ENCODE assay signal across 10 mouse cellular contexts in the genomic region with DNA sequence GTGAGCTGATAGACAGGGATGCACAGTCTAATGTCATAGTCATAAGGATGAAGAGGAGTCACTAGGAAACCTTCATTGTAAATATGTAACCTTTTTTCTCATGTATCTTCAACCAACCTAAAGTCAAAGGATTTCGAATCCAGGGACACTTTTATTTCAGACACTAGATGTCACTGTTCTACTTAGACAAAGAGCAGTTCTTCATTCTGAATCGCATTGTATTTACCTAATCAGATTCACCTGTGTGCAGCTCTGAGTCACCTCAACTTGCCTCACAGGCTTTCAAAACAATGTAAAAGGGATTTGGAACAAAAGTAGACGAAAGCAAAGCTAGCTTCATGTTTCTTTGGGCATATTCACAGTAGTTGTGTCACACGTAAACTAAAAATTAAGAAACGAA. TPM values are rescaled to one million over a fixed set of nuclear protein-coding genes. Genes with fewer than 3 reads are reported as not detected.
DNase-seq lines count a peak whose midpoint lies in the region; ATAC-seq and TF ChIP-seq lines count a peak whose summit lies in the region.
"Had no signal": no experiment of that assay in that cellular context is flagged by ENCODE, and none has a peak within 500 bp of the region (broad histone marks: within the 10 kb centered on the region; RNA-seq: fewer than 3 reads in every experiment).

No protein-coding gene starts in this region.

- H3K4me1 ChIP-seq in hindbrain, embryonic 14.5 days (replicated peaks; ENCODE audit: control insufficient read depth, insufficient read depth, low read length), result no peaks in the 10 kb centered on the region
- no peaks in the 10 kb centered on the region for H3K4me1 ChIP-seq in hindbrain, embryonic 12.5 days
- H3K4me1 ChIP-seq in midbrain, postnatal 0 days (ENCODE audit: insufficient read depth, low read length), result no peaks in the 10 kb centered on the region
- no peaks in the 10 kb centered on the region for H3K4me1 ChIP-seq in midbrain, embryonic 16.5 days (ENCODE audit: control insufficient read depth, insufficient read depth, low read length)
- no peaks in the 10 kb centered on the region for H3K4me1 ChIP-seq in stomach, postnatal 0 days (replicated peaks; ENCODE audit: control insufficient read depth, insufficient read depth)

- ATAC-seq in hindbrain, embryonic 14.5 days (ENCODE audit: low FRiP score), result no peak
- ATAC-seq in hindbrain, embryonic 12.5 days (ENCODE audit: low FRiP score), result no peak
- ATAC-seq in midbrain, postnatal 0 days (ENCODE audit: low FRiP score), result no peak
- ATAC-seq in midbrain, embryonic 16.5 days, result no peak
- 0 out of 2 replicates have a peak, but pooled peaks have one; percentile 68 for ATAC-seq in stomach, postnatal 0 days (ENCODE audit: low FRiP score, low TSS enrichment)

- H3K36me3 ChIP-seq in hindbrain, embryonic 14.5 days (replicated peaks; ENCODE audit: control insufficient read depth, insufficient read depth), result no peaks in the 10 kb centered on the region
- H3K36me3 ChIP-seq in hindbrain, embryonic 12.5 days, result no peaks in the 10 kb centered on the region
- H3K36me3 ChIP-seq in midbrain, postnatal 0 days (ENCODE audit: insufficient read depth, low read length), result no peaks in the 10 kb centered on the region
- H3K36me3 ChIP-seq in midbrain, embryonic 16.5 days (ENCODE audit: control insufficient read depth, insufficient read depth, low read length), result no peaks in the 10 kb centered on the region
- no peaks in the 10 kb centered on the region for H3K36me3 ChIP-seq in stomach, postnatal 0 days (ENCODE audit: control insufficient read depth, insufficient read depth, low read length)

- no peaks in the 10 kb centered on the region for H3K9me3 ChIP-seq in hindbrain, embryonic 14.5 days (ENCODE audit: control insufficient read depth, low read length)
- no peaks in the 10 kb centered on the region for H3K9me3 ChIP-seq in hindbrain, embryonic 12.5 days (replicated peaks)
- H3K9me3 ChIP-seq in midbrain, postnatal 0 days (ENCODE audit: low read length), result no peaks in the 10 kb centered on the region
- H3K9me3 ChIP-seq in midbrain, embryonic 16.5 days (replicated peaks; ENCODE audit: control insufficient read depth, low read length, poor library complexity, severe bottlenecking), result no peaks in the 10 kb centered on the region
- H3K9me3 ChIP-seq in stomach, postnatal 0 days (ENCODE audit: control insufficient read depth, low read length), result no peaks in the 10 kb centered on the region

- no peak overlapping the region for H3K4me3 ChIP-seq in hindbrain, embryonic 14.5 days (replicated peaks; ENCODE audit: low read length)
- no peak overlapping the region for H3K4me3 ChIP-seq in hindbrain, embryonic 12.5 days
- H3K4me3 ChIP-seq in midbrain, postnatal 0 days (ENCODE audit: low read depth, low read length), result no peak overlapping the region
- no peak overlapping the region for H3K4me3 ChIP-seq in midbrain, embryonic 16.5 days (ENCODE audit: low read depth, low read length)
- H3K4me3 ChIP-seq in stomach, postnatal 0 days (ENCODE audit: low read depth, low read length), result no peak overlapping the region

- TF ChIP-seq EP300 in stomach, postnatal 0 days (optimal IDR thresholded peaks at IDR 0.05), result no peak

- peak; percentile 73 for TF ChIP-seq CTCF in midbrain, postnatal 0 days (IDR thresholded peaks at IDR 0.05)
- TF ChIP-seq CTCF in stomach, postnatal 0 days (IDR thresholded peaks at IDR 0.05; ENCODE audit: low read depth), result peak; percentile 61

- H3K9ac ChIP-seq in hindbrain, embryonic 14.5 days, result no peak overlapping the region
- no peak overlapping the region for H3K9ac ChIP-seq in hindbrain, embryonic 12.5 days
- H3K9ac ChIP-seq in midbrain, postnatal 0 days (replicated peaks; ENCODE audit: low read length, poor library complexity, severe bottlenecking), result no peak overlapping the region
- H3K9ac ChIP-seq in midbrain, embryonic 16.5 days (ENCODE audit: low read depth, low read length), result no peak overlapping the region
- no peak overlapping the region for H3K9ac ChIP-seq in stomach, postnatal 0 days (ENCODE audit: low read length)

- peak; percentile 73 for DNase-seq in hindbrain, embryonic 14.5 days (ENCODE audit: low spot score)
- peak; percentile 69 for DNase-seq in midbrain, postnatal 0 days (ENCODE audit: low spot score)
- DNase-seq in brain, embryonic 18.5 days (ENCODE audit: low read depth, low spot score), result peak; percentile 6
- DNase-seq in stomach, postnatal 0 days (ENCODE audit: low spot score), result no peak
- no peak for DNase-seq in cerebellum, postnatal 36 days
- DNase-seq in kidney, adult 11 months, result no peak
- DNase-seq: lung, postnatal 10 days; thymus, postnatal 25 days had no signal

- no peak overlapping the region for H3K27ac ChIP-seq in hindbrain, embryonic 14.5 days
- H3K27ac ChIP-seq in hindbrain, embryonic 12.5 days, result no peak overlapping the region
- no peak overlapping the region for H3K27ac ChIP-seq in midbrain, postnatal 0 days (ENCODE audit: low read depth, low read length)
- H3K27ac ChIP-seq in midbrain, embryonic 16.5 days (ENCODE audit: low read length), result no peak overlapping the region
- no peak overlapping the region for H3K27ac ChIP-seq in stomach, postnatal 0 days (replicated peaks)

- H3K27me3 ChIP-seq in hindbrain, embryonic 14.5 days (ENCODE audit: control insufficient read depth, insufficient read depth, low read length), result no peaks in the 10 kb centered on the region
- no peaks in the 10 kb centered on the region for H3K27me3 ChIP-seq in hindbrain, embryonic 12.5 days
- H3K27me3 ChIP-seq in midbrain, postnatal 0 days (ENCODE audit: insufficient read depth, low read length), result no peaks in the 10 kb centered on the region
- no peaks in the 10 kb centered on the region for H3K27me3 ChIP-seq in midbrain, embryonic 16.5 days (ENCODE audit: control insufficient read depth, insufficient read depth, low read depth, low read length)
- no peaks in the 10 kb centered on the region for H3K27me3 ChIP-seq in stomach, postnatal 0 days (ENCODE audit: control insufficient read depth, insufficient read depth, low read length)

- no peak overlapping the region for H3K4me2 ChIP-seq in hindbrain, embryonic 14.5 days (replicated peaks)
- H3K4me2 ChIP-seq in hindbrain, embryonic 12.5 days (replicated peaks), result no peak overlapping the region
- no peak overlapping the region for H3K4me2 ChIP-seq in midbrain, postnatal 0 days (ENCODE audit: low read depth, low read length, poor library complexity, severe bottlenecking)
- no peak overlapping the region for H3K4me2 ChIP-seq in midbrain, embryonic 16.5 days (ENCODE audit: low read length)
- H3K4me2 ChIP-seq in stomach, postnatal 0 days (replicated peaks; ENCODE audit: low read depth), result no peak overlapping the region

- WGBS in hindbrain, embryonic 14.5 days, result 64% methylated on average over 5 of the region's 5 CpGs
- WGBS in hindbrain, embryonic 12.5 days, result 59% methylated on average over 5 of the region's 5 CpGs
- 56% methylated on average over 5 of the region's 5 CpGs for WGBS in midbrain, postnatal 0 days
- WGBS in midbrain, embryonic 16.5 days, result 54% methylated on average over 5 of the region's 5 CpGs
- 33% methylated on average over 5 of the region's 5 CpGs for WGBS in stomach, postnatal 0 days

RNA-seq across cellular contexts. Expression of a gene that starts 57.3 kb away (rescaled TPM):
- 21.0 and 23.7 TPM in 2 replicates for polyA plus RNA-seq in hindbrain, embryonic 14.5 days (2014; fragmentation: Nextera tagmentation; extraction: Ambion mirVana)
- polyA plus RNA-seq in hindbrain, embryonic 12.5 days (2016; fragmentation: Nextera tagmentation; extraction: Ambion mirVana), result 9.2 and 10.7 TPM in 2 replicates
- 33.5 and 40.8 TPM in 2 replicates for total RNA-seq in midbrain, postnatal 0 days (2014; rRNA removed)
- polyA plus RNA-seq in midbrain, postnatal 0 days (2015; fragmentation: Nextera tagmentation; extraction: Ambion mirVana), result 6.2 and 7.8 TPM in 2 replicates
- 10.5 and 13.9 TPM in 2 replicates for polyA plus RNA-seq in midbrain, embryonic 16.5 days (2015; fragmentation: Nextera tagmentation; extraction: Ambion mirVana)
- 0.01 TPM in 1 of 2 replicates, not detected in the other for polyA plus RNA-seq in stomach, postnatal 0 days (2015; fragmentation: Nextera tagmentation; extraction: Ambion mirVana)

Comparison
In these comparisons a context has a peak if more than half of its experiments do, and no peak if none do; other contexts are left out.
1. DNase-seq: peak in hindbrain, embryonic 14.5 days (single experiment), midbrain, postnatal 0 days (single experiment) and brain, embryonic 18.5 days (single experiment); none in stomach, postnatal 0 days (single experiment), cerebellum, postnatal 36 days (0 of 2) and kidney, adult 11 months (single experiment).